Mouse (Mus musculus) lung, embryonic 14.5 days (tissue): ENCODE results near the gene Ssh3. TPM values are rescaled to one million over a fixed set of nuclear protein-coding genes. Genes with fewer than 3 reads are reported as not detected.

Source experiments
- ATAC-seq: fragments of 200-750 bp; cut with Nextera tagmentation; 2 replicates; pipeline ENCODE4 v1.8.0; 2017; ENCODE audit warnings: mild to moderate bottlenecking, moderate TSS enrichment, moderate library complexity; ENCODE audit not compliant: insufficient read depth
- DNase-seq: peaks from one replicate; pipeline ENCODE4 v3.0.0-alpha.2; 2015
- H3K27ac ChIP-seq: fragments of 300-500 bp; sonication (generic); 2 replicates; pipeline ENCODE4 v1.5.1; 2014; ENCODE audit warnings: low read depth, mild to moderate bottlenecking, moderate library complexity
- H3K27me3 ChIP-seq: fragments of 300-500 bp; sonication (generic); 2 replicates; pipeline ENCODE4 v1.6.1; 2014; ENCODE audit warnings: low read length, control low read depth; ENCODE audit not compliant: insufficient read depth
- H3K36me3 ChIP-seq: fragments of 300-500 bp; sonication (generic); 2 replicates; pipeline ENCODE4 v1.6.1; 2014; ENCODE audit warnings: control low read depth; ENCODE audit not compliant: insufficient read depth
- H3K4me1 ChIP-seq: fragments of 300-500 bp; sonication (generic); 2 replicates; pipeline ENCODE4 v1.6.1; 2014; ENCODE audit warnings: antibody characterized with exemption, control low read depth; ENCODE audit not compliant: insufficient read depth
- H3K4me2 ChIP-seq: fragments of 300-500 bp; sonication (generic); 2 replicates; pipeline ENCODE4 v1.6.1; 2014; ENCODE audit warnings: mild to moderate bottlenecking
- H3K4me3 ChIP-seq: fragments of 300-500 bp; sonication (generic); 2 replicates; pipeline ENCODE4 v1.5.1; 2014; ENCODE audit warnings: low read depth, low read length
- H3K9ac ChIP-seq: fragments of 300-500 bp; sonication (generic); 2 replicates; pipeline ENCODE4 v1.6.1; 2014
- H3K9me3 ChIP-seq: fragments of 300-500 bp; sonication (generic); 2 replicates; pipeline ENCODE4 v1.6.1; 2016; ENCODE audit warnings: low read depth, low read length, control low read depth
- CTCF ChIP-seq: IDR thresholded peaks from 2 replicates; pipeline ENCODE4 v1.5.1; 2016; ENCODE audit warnings: antibody characterized with exemption, low read depth
- WGBS: fragments of 180-500 bp; shearing (Covaris S2); extraction: QIAGEN DNeasy Blood & Tissue Kit; methylation state at CpG from one replicate; pipeline ENCODE4 v1.1.7; 2014; 5-methylcytosine and 5-hydroxymethylcytosine counted together
- polyA plus RNA-seq: library from polyadenylated mRNA; unstranded; fragments of >200 nt; fragmentation: Nextera tagmentation; extraction: Ambion mirVana; gene quantifications from 2 replicates; pipeline ENCODE4 v1.2.1, GENCODE M21; 2014

Ssh3 gene
- polyA plus RNA-seq, 1 experiment from 2014 or later = 10.6 TPM

GRCm38 (mm10) chr19:4280425-4280824 is 11.4 kb upstream of the Ssh3 start:
- no peak overlapping the region for H3K9ac ChIP-seq
- WGBS = 92% methylated on average over 9 of the region's 9 CpGs
- 0 out of 2 replicates have a peak, but pooled peaks cover 3% of the 10 kb centered on the region for H3K4me1 ChIP-seq
- no peak overlapping the region for H3K27ac ChIP-seq
- no peak for TF ChIP-seq CTCF
- ATAC-seq (no peak), DNase-seq (no peak)
- H3K9me3 ChIP-seq = peaks cover 4% of the 10 kb centered on the region; the same call in 1 of the 2 replicates
- H3K36me3 ChIP-seq = peaks cover 4% of the 10 kb centered on the region; the same call in 1 of the 2 replicates
- no peak overlapping the region for H3K4me3 ChIP-seq
- no peak overlapping the region for H3K4me2 ChIP-seq
- no peaks in the 10 kb centered on the region for H3K27me3 ChIP-seq

GRCm38 (mm10) chr19:4279487-4279886 is 10.5 kb upstream of the Ssh3 start:
- ATAC-seq (no peak), DNase-seq (no peak)
- H3K27me3 ChIP-seq = no peaks in the 10 kb centered on the region
- peaks cover 4% of the 10 kb centered on the region; the same call in 1 of the 2 replicates for H3K9me3 ChIP-seq
- no peak overlapping the region for H3K4me2 ChIP-seq
- H3K27ac ChIP-seq = no peak overlapping the region
- H3K9ac ChIP-seq = no peak overlapping the region
- TF ChIP-seq CTCF = peak; percentile 34
- H3K4me3 ChIP-seq = no peak overlapping the region
- WGBS = 90% methylated on average over 1 of the region's 1 CpGs
- 0 out of 2 replicates have a peak, but pooled peaks cover 3% of the 10 kb centered on the region for H3K4me1 ChIP-seq
- no peaks in the 10 kb centered on the region for H3K36me3 ChIP-seq

GRCm38 (mm10) chr19:4270972-4271371 is 2.0 kb upstream of the Ssh3 start:
- no peak for TF ChIP-seq CTCF
- 92% methylated on average over 11 of the region's 11 CpGs for WGBS
- Histone ChIP-seq H3K27me3 (no peaks in the 10 kb centered on the region), H3K4me1 (no peaks in the 10 kb centered on the region; the same call in 1 of the 2 replicates), H3K27ac (no peak overlapping the region), H3K4me3 (no peak overlapping the region), H3K36me3 (no peaks in the 10 kb centered on the region), H3K9ac (no peak overlapping the region), H3K9me3 (no peaks in the 10 kb centered on the region), H3K4me2 (no peak overlapping the region)
- ATAC-seq = no peak
- no peak for DNase-seq

- H3K9me3 ChIP-seq = no peaks in the 10 kb centered on the region
- no peak for TF ChIP-seq CTCF
- H3K4me1 ChIP-seq = no peaks in the 10 kb centered on the region; the same call in 1 of the 2 replicates
- ATAC-seq (no peak), DNase-seq (no peak)
- no peaks in the 10 kb centered on the region for H3K36me3 ChIP-seq
- H3K4me3 ChIP-seq = no peak overlapping the region
- H3K27ac ChIP-seq = no peak overlapping the region
- no peak overlapping the region for H3K4me2 ChIP-seq
- no peak overlapping the region for H3K9ac ChIP-seq
- H3K27me3 ChIP-seq = no peaks in the 10 kb centered on the region
- WGBS = 61% methylated on average over 6 of the region's 6 CpGs
These were observed 1.2 kb upstream of the Ssh3 start for GRCm38 (mm10) chr19:4270187-4270586.

GRCm38 (mm10) chr19:4265956-4266355 is 3.0 kb downstream of the Ssh3 start:
- Histone ChIP-seq H3K4me3 (no peak overlapping the region), H3K4me1 (no peaks in the 10 kb centered on the region; the same call in 1 of the 2 replicates), H3K27ac (no peak overlapping the region), H3K9me3 (no peaks in the 10 kb centered on the region), H3K4me2 (no peak overlapping the region), H3K36me3 (no peaks in the 10 kb centered on the region), H3K9ac (no peak overlapping the region), H3K27me3 (no peaks in the 10 kb centered on the region)
- ATAC-seq = no peak
- WGBS = 62% methylated on average over 4 of the region's 4 CpGs
- TF ChIP-seq CTCF = peak; percentile 19; the same call in 1 of the 2 replicates
- peak; percentile 31 for DNase-seq

- no peaks in the 10 kb centered on the region for H3K9me3 ChIP-seq
- WGBS = 92% methylated on average over 6 of the region's 6 CpGs
- no peak overlapping the region for H3K4me3 ChIP-seq
- DNase-seq = no peak
- no peak overlapping the region for H3K27ac ChIP-seq
- no peak for ATAC-seq
- no peak for TF ChIP-seq CTCF
- H3K9ac ChIP-seq = no peak overlapping the region
- no peaks in the 10 kb centered on the region; the same call in 1 of the 2 replicates for H3K4me1 ChIP-seq
- no peak overlapping the region for H3K4me2 ChIP-seq
- no peaks in the 10 kb centered on the region for H3K27me3 ChIP-seq
- H3K36me3 ChIP-seq = no peaks in the 10 kb centered on the region
These were observed 4.7 kb downstream of the Ssh3 start for GRCm38 (mm10) chr19:4264171-4264780.

GRCm38 (mm10) chr19:4263702-4264101 is 5.3 kb downstream of the Ssh3 start:
- DNase-seq = peak; percentile 16
- Histone ChIP-seq H3K4me1 (no peaks in the 10 kb centered on the region; the same call in 1 of the 2 replicates), H3K36me3 (no peaks in the 10 kb centered on the region), H3K9ac (no peak overlapping the region), H3K27ac (no peak overlapping the region), H3K27me3 (no peaks in the 10 kb centered on the region), H3K4me3 (no peak overlapping the region), H3K9me3 (no peaks in the 10 kb centered on the region), H3K4me2 (no peak overlapping the region)
- TF ChIP-seq CTCF = no peak
- WGBS = 46% methylated on average over 14 of the region's 14 CpGs
- no peak for ATAC-seq
